Mouse (Mus musculus): ENCODE data around the gene E2f8. TPM values are rescaled to one million over a fixed set of nuclear protein-coding genes. Genes with fewer than 3 reads are reported as not detected.

The E2f8 gene
- polyA plus RNA-seq, 1 experiment from 2014 or later = 2.9 TPM

- DNase-seq (no peak), ATAC-seq (ENCODE audit: low FRiP score, low TSS enrichment) (no peak)
- H3K9ac ChIP-seq (replicated peaks; ENCODE audit: low read length) = no peak overlapping the region
- H3K4me1 ChIP-seq (ENCODE audit: control insufficient read depth, insufficient read depth, low read length) = 0 out of 2 replicates have a peak, but pooled peaks cover 2% of the 10 kb centered on the region
- H3K9me3 ChIP-seq (ENCODE audit: control insufficient read depth, low read length) = no peaks in the 10 kb centered on the region
- WGBS = 78% methylated on average over 5 of the region's 5 CpGs
- H3K27me3 ChIP-seq (ENCODE audit: control insufficient read depth, insufficient read depth, low read length) = peaks cover 37% of the 10 kb centered on the region; the same call in 1 of the 2 replicates
- no peaks in the 10 kb centered on the region for H3K36me3 ChIP-seq (ENCODE audit: control insufficient read depth, insufficient read depth, low read length)
- H3K4me2 ChIP-seq (ENCODE audit: low read length) = no peak overlapping the region
- H3K27ac ChIP-seq (replicated peaks; ENCODE audit: low read depth, low read length) = no peak overlapping the region
- no peak overlapping the region for H3K4me3 ChIP-seq (replicated peaks; ENCODE audit: low read depth, low read length)
These were observed 2.8 kb upstream of the E2f8 start for GRCm38 (mm10) chr7:48884266-48884611.

- Histone ChIP-seq H3K27ac (replicated peaks; ENCODE audit: low read depth, low read length) (no peak overlapping the region), H3K27me3 (ENCODE audit: control insufficient read depth, insufficient read depth, low read length) (peaks cover 37% of the 10 kb centered on the region; the same call in 1 of the 2 replicates), H3K4me1 (ENCODE audit: control insufficient read depth, insufficient read depth, low read length) (0 out of 2 replicates have a peak, but pooled peaks cover 2% of the 10 kb centered on the region), H3K36me3 (ENCODE audit: control insufficient read depth, insufficient read depth, low read length) (no peaks in the 10 kb centered on the region), H3K9ac (replicated peaks; ENCODE audit: low read length) (no peak overlapping the region), H3K4me3 (replicated peaks; ENCODE audit: low read depth, low read length) (no peak overlapping the region), H3K4me2 (ENCODE audit: low read length) (no peak overlapping the region), H3K9me3 (ENCODE audit: control insufficient read depth, low read length) (no peaks in the 10 kb centered on the region)
- DNase-seq = no peak
- 87% methylated on average over 4 of the region's 4 CpGs for WGBS
- ATAC-seq (ENCODE audit: low FRiP score, low TSS enrichment) = no peak
These were observed 2.3 kb upstream of the E2f8 start for GRCm38 (mm10) chr7:48883525-48884265.

GRCm38 (mm10) chr7:48881971-48882609 is 694 bp upstream of the E2f8 start:
- Histone ChIP-seq H3K9me3 (ENCODE audit: control insufficient read depth, low read length) (no peaks in the 10 kb centered on the region), H3K36me3 (ENCODE audit: control insufficient read depth, insufficient read depth, low read length) (no peaks in the 10 kb centered on the region), H3K4me2 (ENCODE audit: low read length) (peak overlapping the region; percentile 100), H3K27me3 (ENCODE audit: control insufficient read depth, insufficient read depth, low read length) (peaks cover 36% of the 10 kb centered on the region; the same call in 1 of the 2 replicates), H3K4me3 (replicated peaks; ENCODE audit: low read depth, low read length) (peak overlapping the region; percentile 64), H3K4me1 (ENCODE audit: control insufficient read depth, insufficient read depth, low read length) (0 out of 2 replicates have a peak, but pooled peaks cover 2% of the 10 kb centered on the region), H3K9ac (replicated peaks; ENCODE audit: low read length) (no peak overlapping the region), H3K27ac (replicated peaks; ENCODE audit: low read depth, low read length) (no peak overlapping the region)
- DNase-seq = no peak
- ATAC-seq (ENCODE audit: low FRiP score, low TSS enrichment) = no peak
- 1% methylated on average over 28 of the region's 28 CpGs for WGBS

- H3K4me2 ChIP-seq (ENCODE audit: low read length) = peak overlapping the region; percentile 100
- 0 out of 2 replicates have a peak, but pooled peaks cover 2% of the 10 kb centered on the region for H3K4me1 ChIP-seq (ENCODE audit: control insufficient read depth, insufficient read depth, low read length)
- under 1% methylated on average over 74 of the region's 77 CpGs for WGBS
- no peaks in the 10 kb centered on the region for H3K9me3 ChIP-seq (ENCODE audit: control insufficient read depth, low read length)
- ATAC-seq (ENCODE audit: low FRiP score, low TSS enrichment) = peak; percentile 99
- no peaks in the 10 kb centered on the region for H3K36me3 ChIP-seq (ENCODE audit: control insufficient read depth, insufficient read depth, low read length)
- no peak overlapping the region for H3K27ac ChIP-seq (replicated peaks; ENCODE audit: low read depth, low read length)
- peak overlapping the region; percentile 37; the same call in 1 of the 2 replicates for H3K9ac ChIP-seq (replicated peaks; ENCODE audit: low read length)
- peaks cover 29% of the 10 kb centered on the region; the same call in 1 of the 2 replicates for H3K27me3 ChIP-seq (ENCODE audit: control insufficient read depth, insufficient read depth, low read length)
- peak overlapping the region; percentile 64 for H3K4me3 ChIP-seq (replicated peaks; ENCODE audit: low read depth, low read length)
- DNase-seq = peak; percentile 99
These were observed 560 bp downstream of the E2f8 start for GRCm38 (mm10) chr7:48880591-48881481.

GRCm38 (mm10) chr7:48879574-48879973 is 1.8 kb downstream of the E2f8 start:
- H3K27ac ChIP-seq (replicated peaks; ENCODE audit: low read depth, low read length) = no peak overlapping the region
- ATAC-seq (ENCODE audit: low FRiP score, low TSS enrichment) (no peak), DNase-seq (no peak)
- no peak overlapping the region for H3K4me3 ChIP-seq (replicated peaks; ENCODE audit: low read depth, low read length)
- no peaks in the 10 kb centered on the region for H3K36me3 ChIP-seq (ENCODE audit: control insufficient read depth, insufficient read depth, low read length)
- H3K9ac ChIP-seq (replicated peaks; ENCODE audit: low read length) = no peak overlapping the region
- H3K27me3 ChIP-seq (ENCODE audit: control insufficient read depth, insufficient read depth, low read length) = peaks cover 27% of the 10 kb centered on the region; the same call in 1 of the 2 replicates
- no peaks in the 10 kb centered on the region for H3K9me3 ChIP-seq (ENCODE audit: control insufficient read depth, low read length)
- peak overlapping the region; percentile 38 for H3K4me2 ChIP-seq (ENCODE audit: low read length)
- 52% methylated on average over 3 of the region's 3 CpGs for WGBS
- H3K4me1 ChIP-seq (ENCODE audit: control insufficient read depth, insufficient read depth, low read length) = 0 out of 2 replicates have a peak, but pooled peaks cover 2% of the 10 kb centered on the region

GRCm38 (mm10) chr7:48877786-48878390 is 3.5 kb downstream of the E2f8 start:
- 0 out of 2 replicates have a peak, but pooled peaks cover 2% of the 10 kb centered on the region for H3K4me1 ChIP-seq (ENCODE audit: control insufficient read depth, insufficient read depth, low read length)
- no peak overlapping the region for H3K9ac ChIP-seq (replicated peaks; ENCODE audit: low read length)
- no peak overlapping the region for H3K27ac ChIP-seq (replicated peaks; ENCODE audit: low read depth, low read length)
- peaks cover 14% of the 10 kb centered on the region; the same call in 1 of the 2 replicates for H3K27me3 ChIP-seq (ENCODE audit: control insufficient read depth, insufficient read depth, low read length)
- H3K9me3 ChIP-seq (ENCODE audit: control insufficient read depth, low read length) = no peaks in the 10 kb centered on the region
- WGBS = 93% methylated on average over 15 of the region's 15 CpGs
- ATAC-seq (ENCODE audit: low FRiP score, low TSS enrichment) (no peak), DNase-seq (no peak)
- H3K4me2 ChIP-seq (ENCODE audit: low read length) = no peak overlapping the region
- H3K4me3 ChIP-seq (replicated peaks; ENCODE audit: low read depth, low read length) = no peak overlapping the region
- H3K36me3 ChIP-seq (ENCODE audit: control insufficient read depth, insufficient read depth, low read length) = no peaks in the 10 kb centered on the region

- no peaks in the 10 kb centered on the region for H3K9me3 ChIP-seq (ENCODE audit: control insufficient read depth, low read length)
- H3K36me3 ChIP-seq (ENCODE audit: control insufficient read depth, insufficient read depth, low read length) = no peaks in the 10 kb centered on the region
- ATAC-seq (ENCODE audit: low FRiP score, low TSS enrichment) (no peak), DNase-seq (peak; percentile 85)
- no peak overlapping the region for H3K4me3 ChIP-seq (replicated peaks; ENCODE audit: low read depth, low read length)
- H3K4me1 ChIP-seq (ENCODE audit: control insufficient read depth, insufficient read depth, low read length) = no peaks in the 10 kb centered on the region
- H3K27ac ChIP-seq (replicated peaks; ENCODE audit: low read depth, low read length) = no peak overlapping the region
- peaks cover under 1% of the 10 kb centered on the region; the same call in 1 of the 2 replicates for H3K27me3 ChIP-seq (ENCODE audit: control insufficient read depth, insufficient read depth, low read length)
- WGBS = 68% methylated on average over 4 of the region's 4 CpGs
- H3K4me2 ChIP-seq (ENCODE audit: low read length) = no peak overlapping the region
- H3K9ac ChIP-seq (replicated peaks; ENCODE audit: low read length) = no peak overlapping the region
These were observed 4.9 kb downstream of the E2f8 start for GRCm38 (mm10) chr7:48876526-48876925.

- WGBS = 93% methylated on average over 14 of the region's 14 CpGs
- ATAC-seq (ENCODE audit: low FRiP score, low TSS enrichment) = no peak
- no peaks in the 10 kb centered on the region for H3K27me3 ChIP-seq (ENCODE audit: control insufficient read depth, insufficient read depth, low read length)
These were observed 6.3 kb downstream of the E2f8 start for GRCm38 (mm10) chr7:48875096-48875495.

More at GRCm38 (mm10) chr7:48875096-48875495, 6.3 kb downstream of the E2f8 start:
- H3K4me1 ChIP-seq (ENCODE audit: control insufficient read depth, insufficient read depth, low read length) = no peaks in the 10 kb centered on the region
- no peak overlapping the region for H3K4me2 ChIP-seq (ENCODE audit: low read length)
- H3K36me3 ChIP-seq (ENCODE audit: control insufficient read depth, insufficient read depth, low read length) = no peaks in the 10 kb centered on the region
- H3K4me3 ChIP-seq (replicated peaks; ENCODE audit: low read depth, low read length) = no peak overlapping the region
- H3K27ac ChIP-seq (replicated peaks; ENCODE audit: low read depth, low read length) = no peak overlapping the region
- H3K9me3 ChIP-seq (ENCODE audit: control insufficient read depth, low read length) = no peaks in the 10 kb centered on the region
- H3K9ac ChIP-seq (replicated peaks; ENCODE audit: low read length) = no peak overlapping the region
- DNase-seq = no peak
